Mouse (Mus musculus): ENCODE measurements around the gene Brinp2.

DNA sequence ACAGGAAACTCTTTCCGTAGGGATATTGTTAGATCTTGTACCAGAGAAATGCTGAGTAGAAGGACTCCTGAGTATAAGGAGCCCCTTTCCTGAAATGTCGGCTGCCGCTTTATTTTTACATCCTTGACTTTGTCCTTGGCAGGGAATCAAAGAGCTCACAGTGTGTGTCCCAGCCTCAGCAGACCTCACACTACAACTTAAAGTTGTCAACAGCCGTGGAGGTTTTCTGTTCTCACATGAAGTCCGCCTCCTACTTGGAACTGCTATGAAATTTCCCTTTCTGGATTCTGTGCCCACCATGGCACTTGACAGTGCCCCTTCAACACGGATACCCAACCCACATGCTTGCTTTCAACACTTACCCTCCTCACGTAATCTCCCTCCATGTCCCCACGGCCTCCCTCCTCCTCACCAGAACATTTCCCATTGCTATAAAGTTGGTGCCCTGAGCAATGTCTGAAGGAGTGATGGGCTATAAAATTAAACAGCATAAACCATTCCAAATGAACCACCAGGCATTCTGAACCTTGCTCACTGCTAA is 103.4 kb downstream of the Brinp2 start:
- TF ChIP-seq GATA1 (IDR thresholded peaks at IDR 0.05; ENCODE audit: borderline replicate concordance, low read length) (no peak), CTCF (IDR thresholded peaks at IDR 0.05; ENCODE audit: low read depth, low read length) (no peak), TAL1 (conservative IDR thresholded peaks at IDR 0.05; ENCODE audit: low read depth, low read length) (no peak)

Data from G1E (cell line).